Mouse (Mus musculus) liver, embryonic 11.5 days (tissue): ENCODE results near the gene 4931422A03Rik. TPM values are rescaled to one million over a fixed set of nuclear protein-coding genes. Genes with fewer than 3 reads are reported as not detected.

Experiments
- ATAC-seq: fragments of 200-750 bp; cut with Nextera tagmentation; replicated peaks from 2 replicates; pipeline ENCODE4 v1.8.0; 2017; ENCODE audit warnings: moderate number of reproducible peaks, mild to moderate bottlenecking, moderate TSS enrichment, moderate library complexity; ENCODE audit not compliant: low FRiP score
- DNase-seq: peaks from one replicate; pipeline ENCODE4 v3.0.0-alpha.2; 2017; ENCODE audit warnings: low spot score
- H3K27ac ChIP-seq: fragments of 300-500 bp; sonication (generic); 2 replicates; pipeline ENCODE4 v1.5.1; 2014; ENCODE audit warnings: mild to moderate bottlenecking, low read depth, low read length, control low read depth
- H3K27me3 ChIP-seq: fragments of 300-500 bp; sonication (generic); replicated peaks from 2 replicates; pipeline ENCODE4 v1.6.1; 2014; ENCODE audit warnings: low read length, mixed read lengths; ENCODE audit not compliant: control insufficient read depth, insufficient read depth
- H3K36me3 ChIP-seq: fragments of 300-500 bp; sonication (generic); 2 replicates; pipeline ENCODE4 v1.6.1; 2014; ENCODE audit warnings: mild to moderate bottlenecking, low read length, moderate library complexity, mixed read lengths; ENCODE audit not compliant: control insufficient read depth, insufficient read depth
- H3K4me1 ChIP-seq: fragments of 300-500 bp; sonication (generic); replicated peaks from 2 replicates; pipeline ENCODE4 v1.6.1; 2014; ENCODE audit warnings: low read length, mixed read lengths; ENCODE audit not compliant: control insufficient read depth, insufficient read depth
- H3K4me2 ChIP-seq: fragments of 300-500 bp; sonication (generic); 2 replicates; pipeline ENCODE4 v1.6.1; 2014; ENCODE audit warnings: mild to moderate bottlenecking, control low read depth, moderate library complexity
- H3K4me3 ChIP-seq: fragments of 300-500 bp; sonication (generic); 2 replicates; pipeline ENCODE4 v1.5.1; 2014; ENCODE audit warnings: low read depth, low read length, control low read depth
- H3K9ac ChIP-seq: fragments of 300-500 bp; sonication (generic); 2 replicates; pipeline ENCODE4 v1.6.1; 2014; ENCODE audit warnings: low read depth, low read length, control low read depth
- H3K9me3 ChIP-seq: fragments of 300-500 bp; sonication (generic); 2 replicates; pipeline ENCODE4 v1.6.1; 2016; ENCODE audit warnings: low read length, inconsistent platforms, mixed read lengths; ENCODE audit not compliant: control insufficient read depth
- WGBS: fragments of 180-500 bp; shearing (Covaris S2); extraction: QIAGEN DNeasy Blood & Tissue Kit; methylation state at CpG from one replicate; pipeline ENCODE4 v1.1.7; 2014; 5-methylcytosine and 5-hydroxymethylcytosine counted together
- polyA plus RNA-seq: library from polyadenylated mRNA; unstranded; fragments of >200 nt; fragmentation: Nextera tagmentation; extraction: Ambion mirVana; gene quantifications from 2 replicates; pipeline ENCODE4 v1.2.1, GENCODE M21; 2014

Gene 4931422A03Rik
- polyA plus RNA-seq, 1 experiment from 2014 or later, result 3.2 TPM

DNA sequence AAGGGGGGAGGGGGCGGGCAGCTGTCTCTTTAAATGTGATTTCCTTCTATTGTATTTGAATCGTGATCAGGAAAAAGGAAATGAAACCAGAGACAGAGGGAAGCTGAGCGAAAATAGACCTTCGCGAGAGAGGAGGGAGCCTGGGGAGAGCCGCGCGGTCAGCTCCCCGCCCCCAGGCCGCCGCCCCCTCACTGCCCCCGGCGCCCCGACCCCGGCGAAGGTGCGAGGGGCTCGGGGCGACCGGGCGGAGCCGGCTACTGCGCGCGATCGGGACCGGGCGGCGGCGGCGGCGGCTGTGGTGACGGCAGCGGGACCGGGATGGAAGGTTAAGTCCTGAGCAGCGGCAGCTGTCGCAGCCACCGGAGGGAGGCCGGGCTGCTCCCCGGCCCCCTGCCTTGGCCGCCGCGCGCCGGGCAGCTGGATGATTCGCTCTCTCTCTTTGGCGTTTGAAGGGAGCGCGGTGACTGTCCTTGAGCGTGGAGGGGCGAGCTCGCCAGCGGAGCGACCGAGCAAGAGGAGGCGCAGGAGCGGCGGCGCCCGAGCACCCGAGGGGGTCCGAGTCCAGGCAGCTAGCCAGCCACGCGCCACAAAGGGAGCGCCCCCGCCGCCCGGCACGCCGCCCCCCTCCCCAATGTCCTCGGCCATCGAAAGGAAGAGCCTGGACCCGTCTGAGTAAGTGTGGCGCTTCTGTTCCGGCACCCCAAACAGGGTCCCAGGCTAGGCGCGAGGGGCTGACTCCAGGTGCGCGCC, 57.9 kb downstream of the 4931422A03Rik start:
- Histone ChIP-seq H3K36me3 (peaks cover 7% of the 10 kb centered on the region), H3K4me3 (peak overlapping the region; percentile 91), H3K9ac (peak overlapping the region; percentile 98), H3K4me1 (peaks cover 23% of the 10 kb centered on the region), H3K27me3 (peaks cover 3% of the 10 kb centered on the region; the same call in 1 of the 2 replicates), H3K27ac (peak overlapping the region; percentile 93), H3K4me2 (peak overlapping the region; percentile 83), H3K9me3 (no peaks in the 10 kb centered on the region)
- ATAC-seq (0 out of 2 replicates have a peak, but pooled peaks have one; percentile 13), DNase-seq (peak; percentile 67)
- under 1% methylated on average over 62 of the region's 79 CpGs for WGBS

DNA sequence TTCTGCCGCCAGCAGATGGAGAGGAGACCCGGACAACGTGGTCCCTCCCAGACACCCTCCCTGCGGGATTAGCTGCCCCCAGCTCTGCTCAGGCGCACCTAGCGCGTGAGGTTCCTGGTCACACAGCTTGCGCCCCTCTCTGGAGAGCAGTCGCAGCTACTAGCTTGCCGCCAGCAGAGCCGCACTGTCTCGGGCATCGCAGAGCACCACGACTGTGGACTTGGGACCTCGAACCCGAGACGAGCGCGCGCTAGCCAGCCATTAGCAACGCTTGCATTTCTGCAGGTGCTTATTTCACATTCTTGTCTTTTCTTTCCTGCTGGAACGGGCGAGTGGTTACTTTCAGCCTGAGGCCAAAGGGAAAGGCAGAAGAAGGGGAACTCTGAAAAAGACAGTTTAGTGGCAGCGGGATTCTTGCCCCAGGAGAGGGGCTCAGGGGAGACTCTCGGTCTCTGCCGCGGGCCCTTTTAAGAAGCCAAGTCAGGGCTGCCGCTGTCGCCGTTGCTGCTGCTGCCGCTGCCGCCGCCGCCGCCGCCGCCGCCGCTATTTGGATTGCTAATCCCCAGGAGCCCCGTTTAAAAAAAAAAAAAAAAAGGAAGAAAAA, 58.6 kb downstream of the 4931422A03Rik start:
- ATAC-seq, result peak; percentile 91
- WGBS, result under 1% methylated on average over 40 of the region's 40 CpGs
- no peaks in the 10 kb centered on the region for H3K9me3 ChIP-seq
- peak overlapping the region; percentile 98 for H3K9ac ChIP-seq
- H3K4me3 ChIP-seq, result peak overlapping the region; percentile 91
- peaks cover 10% of the 10 kb centered on the region for H3K36me3 ChIP-seq
- peaks cover 3% of the 10 kb centered on the region; the same call in 1 of the 2 replicates for H3K27me3 ChIP-seq
- H3K4me2 ChIP-seq, result peak overlapping the region; percentile 83
- peak; percentile 79 for DNase-seq
- peaks cover 30% of the 10 kb centered on the region for H3K4me1 ChIP-seq
- H3K27ac ChIP-seq, result peak overlapping the region; percentile 93

- ATAC-seq (no peak), DNase-seq (no peak)
- peaks cover 3% of the 10 kb centered on the region; the same call in 1 of the 2 replicates for H3K27me3 ChIP-seq
- H3K9ac ChIP-seq, result peak overlapping the region; percentile 98
- peak overlapping the region; percentile 91 for H3K4me3 ChIP-seq
- 19% methylated on average over 10 of the region's 10 CpGs for WGBS
- H3K4me1 ChIP-seq, result peaks cover 31% of the 10 kb centered on the region
- H3K4me2 ChIP-seq, result peak overlapping the region; percentile 83
- H3K36me3 ChIP-seq, result peaks cover 10% of the 10 kb centered on the region
- no peaks in the 10 kb centered on the region for H3K9me3 ChIP-seq
- peak overlapping the region; percentile 93 for H3K27ac ChIP-seq
These were observed 59.2 kb downstream of the 4931422A03Rik start for GRCm38 (mm10) chr2:103968919-103969436.

DNA sequence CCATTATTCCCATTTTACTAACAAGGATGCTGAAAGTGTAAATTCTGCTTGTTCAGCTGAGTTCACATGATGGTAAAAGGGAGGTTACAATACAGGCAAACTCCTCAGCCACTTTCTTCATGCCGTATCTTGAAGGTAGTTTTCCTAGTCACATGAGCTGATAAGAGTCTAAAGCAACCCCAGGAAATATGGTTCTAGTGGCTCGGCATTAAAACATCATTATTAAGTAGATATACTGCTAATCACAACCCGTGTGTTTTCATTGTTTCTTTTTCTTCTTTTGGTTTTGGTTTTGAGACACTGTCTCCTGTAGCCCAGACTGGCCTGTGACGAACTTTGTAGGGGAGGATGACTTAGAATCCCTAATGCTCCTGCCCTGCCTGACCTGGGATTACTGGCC, 60.0 kb downstream of the 4931422A03Rik start:
- Histone ChIP-seq H3K4me2 (peak overlapping the region; percentile 83), H3K27me3 (peaks cover 3% of the 10 kb centered on the region; the same call in 1 of the 2 replicates), H3K27ac (peak overlapping the region; percentile 93; the same call in 1 of the 2 replicates), H3K4me1 (peaks cover 30% of the 10 kb centered on the region), H3K9ac (peak overlapping the region; percentile 98; the same call in 1 of the 2 replicates), H3K4me3 (peak overlapping the region; percentile 91), H3K9me3 (no peaks in the 10 kb centered on the region), H3K36me3 (peaks cover 5% of the 10 kb centered on the region)
- 38% methylated on average over 4 of the region's 4 CpGs for WGBS
- DNase-seq, result no peak
- no peak for ATAC-seq

GRCm38 (mm10) chr2:103965391-103965790, 62.8 kb downstream of the 4931422A03Rik start:
- Histone ChIP-seq H3K4me1 (peaks cover 34% of the 10 kb centered on the region), H3K27ac (peak overlapping the region; percentile 57), H3K27me3 (no peaks in the 10 kb centered on the region), H3K4me2 (peak overlapping the region; percentile 18; the same call in 1 of the 2 replicates), H3K4me3 (no peak overlapping the region), H3K9ac (no peak overlapping the region), H3K36me3 (peaks cover 3% of the 10 kb centered on the region; the same call in 1 of the 2 replicates), H3K9me3 (no peaks in the 10 kb centered on the region)
- DNase-seq, result no peak
- ATAC-seq, result no peak
- 76% methylated on average over 3 of the region's 3 CpGs for WGBS

- Histone ChIP-seq H3K4me2 (peak overlapping the region; percentile 70), H3K9me3 (no peaks in the 10 kb centered on the region), H3K9ac (0 out of 2 replicates have a peak overlapping the region, but pooled peaks have one; percentile 10), H3K27me3 (no peaks in the 10 kb centered on the region), H3K27ac (peak overlapping the region; percentile 56; the same call in 1 of the 2 replicates), H3K4me3 (peak overlapping the region; percentile 16; the same call in 1 of the 2 replicates), H3K36me3 (peaks cover 3% of the 10 kb centered on the region; the same call in 1 of the 2 replicates), H3K4me1 (peaks cover 32% of the 10 kb centered on the region)
- ATAC-seq (no peak), DNase-seq (no peak)
- 48% methylated on average over 4 of the region's 4 CpGs for WGBS
These were observed 65.8 kb downstream of the 4931422A03Rik start for GRCm38 (mm10) chr2:103962349-103962748.

- H3K27ac ChIP-seq, result peak overlapping the region; percentile 86
- 77% methylated on average over 6 of the region's 6 CpGs for WGBS
- H3K4me2 ChIP-seq, result peak overlapping the region; percentile 70
These were observed 68.6 kb downstream of the 4931422A03Rik start for GRCm38 (mm10) chr2:103959574-103959973.

GRCm38 (mm10) chr2:103959066-103959465, 69.1 kb downstream of the 4931422A03Rik start:
- peak overlapping the region; percentile 57 for H3K4me3 ChIP-seq
- ATAC-seq (no peak), DNase-seq (no peak)
- peak overlapping the region; percentile 79 for H3K9ac ChIP-seq
- peak overlapping the region; percentile 70 for H3K4me2 ChIP-seq
- WGBS, result 58% methylated on average over 5 of the region's 5 CpGs
- H3K9me3 ChIP-seq, result no peaks in the 10 kb centered on the region
- H3K27ac ChIP-seq, result peak overlapping the region; percentile 86
- peaks cover 28% of the 10 kb centered on the region for H3K4me1 ChIP-seq
- no peaks in the 10 kb centered on the region for H3K27me3 ChIP-seq
- H3K36me3 ChIP-seq, result no peaks in the 10 kb centered on the region; the same call in 1 of the 2 replicates

More at GRCm38 (mm10) chr2:103959574-103959973, 68.6 kb downstream of the 4931422A03Rik start:
- Histone ChIP-seq H3K9ac (peak overlapping the region; percentile 79), H3K27me3 (no peaks in the 10 kb centered on the region), H3K36me3 (no peaks in the 10 kb centered on the region; the same call in 1 of the 2 replicates), H3K9me3 (no peaks in the 10 kb centered on the region), H3K4me1 (peaks cover 31% of the 10 kb centered on the region), H3K4me3 (peak overlapping the region; percentile 57)
- peak; percentile 46; the same call in 1 of the 2 replicates for ATAC-seq
- no peak for DNase-seq
